Mouse (Mus musculus) left cerebral cortex, adult 18-20 months (tissue): ENCODE results near the gene Zic4. TPM values are rescaled to one million over a fixed set of nuclear protein-coding genes. Genes with fewer than 3 reads are reported as not detected.

ENCODE experiments used
- DNase-seq, 2 experiments: peaks; one replicate each; pipeline ENCODE4 v3.0.0; 2021 to 2022; ENCODE audit warnings: low spot score in 2 of 2, mixed read lengths in 1 of 2
- total RNA-seq, 2 experiments: library from RNA; stranded (reverse); gene quantifications; 2 replicates each; pipeline ENCODE4 v1.2.3; 2021

Gene Zic4
- total RNA-seq, 2 experiments from 2014 or later = 3.5 to 4.4 TPM

DNA sequence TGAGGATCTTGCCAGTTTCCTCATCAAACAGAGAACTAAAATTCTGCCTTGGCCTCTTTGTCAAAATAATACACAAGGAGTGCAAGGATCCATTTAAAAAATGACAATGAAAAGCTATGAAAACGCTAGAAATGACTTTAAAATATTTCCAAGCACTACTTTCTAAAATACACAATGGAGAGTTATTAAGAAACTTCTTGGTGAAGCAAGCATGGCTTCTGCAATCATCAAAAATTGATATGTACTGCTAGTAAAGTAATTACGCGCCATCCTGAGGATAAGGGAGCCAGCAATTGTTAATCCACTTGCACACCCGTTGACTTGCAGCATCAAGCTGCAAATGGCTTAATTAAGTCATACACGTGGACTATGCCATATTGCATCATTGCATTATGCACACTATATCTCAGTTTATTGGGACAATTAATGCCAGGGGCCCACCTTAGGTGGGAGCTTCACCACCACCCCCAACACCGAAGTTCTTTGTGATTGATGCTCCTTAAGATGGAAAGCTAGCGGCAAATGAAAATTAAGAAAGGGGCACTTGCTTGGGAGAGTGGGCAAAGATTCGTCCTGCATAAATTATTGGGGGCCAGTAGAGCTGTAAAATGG lies 38.4 kb downstream of the Zic4 start:
- DNase-seq = no peak

GRCm38 (mm10) chr9:91401471-91401870 lies 39.3 kb downstream of the Zic4 start:
- DNase-seq = no peak

- DNase-seq = no peak
Observed at GRCm38 (mm10) chr9:91404229-91404628, 42.0 kb downstream of the Zic4 start.

DNA sequence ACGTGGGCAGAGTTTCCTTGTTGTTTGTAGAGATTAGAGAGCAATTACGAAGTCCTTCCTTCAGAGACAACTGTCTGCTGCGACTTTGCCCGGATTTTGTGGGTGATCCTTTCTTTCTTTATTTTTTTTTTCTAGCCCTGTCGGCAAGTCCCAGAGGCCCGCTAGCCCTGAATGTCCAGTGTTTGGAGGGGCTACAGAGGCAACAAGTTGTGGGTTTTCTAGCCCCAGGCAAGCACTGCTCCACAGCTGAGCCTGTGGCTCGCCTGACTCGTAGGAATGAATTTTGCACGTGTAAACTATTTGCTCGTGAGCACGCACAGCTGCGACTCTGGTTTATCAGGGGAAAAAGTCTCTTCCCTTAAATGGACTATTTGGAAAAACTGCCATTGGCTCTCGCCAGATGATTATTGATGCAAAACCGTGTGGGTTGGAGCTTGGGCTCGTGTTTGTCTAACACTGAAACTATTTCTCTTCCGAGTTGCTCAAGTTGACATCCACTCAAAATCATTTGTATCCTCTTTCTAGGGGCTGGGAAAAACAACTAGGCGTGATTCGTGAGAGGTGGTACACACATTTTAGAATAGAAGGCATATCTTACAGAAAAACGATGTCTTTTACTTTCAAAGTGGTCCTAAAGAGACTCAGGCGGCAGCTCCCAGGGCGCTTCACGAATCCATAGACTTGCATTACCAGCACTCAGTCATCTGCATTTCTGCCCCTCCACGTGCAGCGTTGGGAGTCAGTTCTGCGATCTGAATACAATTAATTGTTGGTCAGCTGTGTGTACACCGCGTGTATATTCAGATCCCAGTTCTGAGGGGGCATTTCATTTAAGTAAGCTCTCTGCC lies 42.9 kb downstream of the Zic4 start:
- DNase-seq = no peak

- DNase-seq = no peak
Observed at GRCm38 (mm10) chr9:91405753-91406178, 43.6 kb downstream of the Zic4 start.

DNA sequence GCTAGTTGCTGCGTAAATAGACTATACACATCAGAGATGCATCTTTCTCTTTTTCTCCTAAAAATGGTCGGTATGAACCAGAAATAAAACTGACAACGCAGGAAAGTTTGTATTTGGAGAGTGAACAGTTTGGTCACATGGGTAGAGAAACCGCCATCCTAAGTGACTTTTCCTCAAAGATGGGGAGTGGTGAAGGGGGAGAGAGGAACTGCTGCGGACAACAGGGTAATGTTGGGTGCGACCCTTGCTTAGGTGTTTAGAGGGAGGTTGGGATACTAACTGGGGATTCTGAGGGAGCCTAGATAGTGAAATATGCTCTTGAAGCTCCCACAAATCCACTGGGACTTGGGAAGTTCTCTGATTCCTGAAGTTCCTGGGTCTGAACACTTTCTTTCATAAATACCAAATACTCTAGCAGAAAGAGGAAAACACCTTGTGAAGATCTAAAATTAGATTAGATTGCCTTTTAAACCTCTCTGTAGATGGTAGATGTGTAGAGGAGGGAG lies 44.1 kb downstream of the Zic4 start:
- no peak for DNase-seq

DNA sequence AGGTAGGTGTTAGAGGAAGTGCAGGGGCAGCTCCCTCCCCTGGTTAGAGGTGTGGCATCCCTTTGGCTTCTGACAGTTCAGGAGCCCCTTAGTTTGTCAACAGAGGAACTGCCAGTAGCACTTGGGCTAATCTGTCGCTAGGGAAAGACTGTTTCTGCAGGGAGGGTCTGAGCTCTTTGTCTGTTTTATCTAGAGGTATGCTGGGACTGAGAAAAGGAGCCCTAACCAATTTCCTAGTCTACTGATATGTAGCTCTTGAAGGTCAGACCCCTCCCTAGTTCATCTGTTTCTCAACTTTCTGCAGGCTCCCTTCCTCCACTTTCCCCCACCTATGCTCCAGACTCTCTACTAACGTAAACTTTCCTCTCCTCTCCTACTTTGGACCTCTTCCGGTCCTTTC lies 47.6 kb downstream of the Zic4 start:
- DNase-seq = no peak

- no peak for DNase-seq
Observed at GRCm38 (mm10) chr9:91414007-91414661, 51.9 kb downstream of the Zic4 start.

- DNase-seq = no peak
Observed at GRCm38 (mm10) chr9:91420441-91420840, 58.2 kb downstream of the Zic4 start.

Other genes starting within 250 kb of the Zic4 start
- 10 to 100 TPM; 10.7 to 14.3 TPM for gene Zic1, start 3.4 kb downstream of the Zic4 start, total RNA-seq